Mouse (Mus musculus): Measurements from ENCODE around the gene Cdr2l. TPM values are rescaled to one million over a fixed set of nuclear protein-coding genes. Genes with fewer than 3 reads are reported as not detected.
A peak's percentile ranks its signal among the peaks of the same experiment; 100 is the strongest.

Cdr2l gene
- polyA plus RNA-seq, 1 experiment from 2014 or later: 1.3 TPM

- Histone ChIP-seq H3K36me3 (replicated peaks; ENCODE audit: insufficient read depth, low read length) (no peaks in the 10 kb centered on the region), H3K9ac (replicated peaks) (no peak overlapping the region), H3K4me3 (ENCODE audit: low read depth, low read length) (no peak overlapping the region), H3K9me3 (ENCODE audit: low read length) (no peaks in the 10 kb centered on the region), H3K4me1 (ENCODE audit: insufficient read depth) (peaks cover 9% of the 10 kb centered on the region), H3K27ac (ENCODE audit: low read depth) (no peak overlapping the region), H3K27me3 (ENCODE audit: insufficient read depth, low read length) (peaks cover 31% of the 10 kb centered on the region), H3K4me2 (ENCODE audit: low read depth, low read length) (peak overlapping the region; percentile 83)
- DNase-seq: no peak
- 20% methylated on average over 7 of the region's 7 CpGs for WGBS (ENCODE audit: insufficient replicate concordance)
- TF ChIP-seq CTCF (IDR thresholded peaks at IDR 0.05; ENCODE audit: low read depth) (no peak), EP300 (IDR thresholded peaks at IDR 0.05; ENCODE audit: low read depth) (no peak)
- ATAC-seq: no peak
Measured at GRCm38 (mm10) chr11:115366039-115366705, 15.5 kb upstream of the Cdr2l start.

- WGBS (ENCODE audit: insufficient replicate concordance): 9% methylated on average over 20 of the region's 28 CpGs
- no peaks in the 10 kb centered on the region for H3K36me3 ChIP-seq (replicated peaks; ENCODE audit: insufficient read depth, low read length)
- H3K9ac ChIP-seq (replicated peaks): peak overlapping the region; percentile 21; the same call in 1 of the 2 replicates
- peaks cover 9% of the 10 kb centered on the region for H3K4me1 ChIP-seq (ENCODE audit: insufficient read depth)
- peak overlapping the region; percentile 83 for H3K4me2 ChIP-seq (ENCODE audit: low read depth, low read length)
- TF ChIP-seq CTCF (IDR thresholded peaks at IDR 0.05; ENCODE audit: low read depth): no peak
- TF ChIP-seq EP300 (IDR thresholded peaks at IDR 0.05; ENCODE audit: low read depth): no peak
- H3K27ac ChIP-seq (ENCODE audit: low read depth): no peak overlapping the region
- H3K4me3 ChIP-seq (ENCODE audit: low read depth, low read length): peak overlapping the region; percentile 45
- DNase-seq (no peak), ATAC-seq (peak; percentile 31; the same call in 1 of the 2 replicates)
- H3K9me3 ChIP-seq (ENCODE audit: low read length): no peaks in the 10 kb centered on the region
- H3K27me3 ChIP-seq (ENCODE audit: insufficient read depth, low read length): peaks cover 33% of the 10 kb centered on the region
Measured at GRCm38 (mm10) chr11:115366706-115367394, 14.9 kb upstream of the Cdr2l start.

GRCm38 (mm10) chr11:115367395-115367944 lies 14.2 kb upstream of the Cdr2l start, which contains the start of gene Hid1:
Gene Hid1 (minus strand): TSS chr11:115367756.
- H3K4me2 ChIP-seq (ENCODE audit: low read depth, low read length): peak within 1 kb of the TSS; percentile 83
- H3K4me1 ChIP-seq (ENCODE audit: insufficient read depth): peaks cover 9% of the 10 kb centered on the region
- H3K36me3 ChIP-seq (replicated peaks; ENCODE audit: insufficient read depth, low read length): no peaks in the 10 kb centered on the region
- H3K9ac ChIP-seq (replicated peaks): peak within 1 kb of the TSS; percentile 21; the same call in 1 of the 2 replicates
- no peaks in the 10 kb centered on the region for H3K9me3 ChIP-seq (ENCODE audit: low read length)
- 2% methylated on average over 29 of the region's 39 CpGs for WGBS (ENCODE audit: insufficient replicate concordance)
- no peak within 1 kb of the TSS for H3K27ac ChIP-seq (ENCODE audit: low read depth)
- DNase-seq: peak; percentile 84
- ATAC-seq: peak; percentile 70
- peaks cover 33% of the 10 kb centered on the region for H3K27me3 ChIP-seq (ENCODE audit: insufficient read depth, low read length)
- peak within 1 kb of the TSS; percentile 45 for H3K4me3 ChIP-seq (ENCODE audit: low read depth, low read length)
- TF ChIP-seq CTCF (IDR thresholded peaks at IDR 0.05; ENCODE audit: low read depth): no peak
- TF ChIP-seq EP300 (IDR thresholded peaks at IDR 0.05; ENCODE audit: low read depth): no peak

GRCm38 (mm10) chr11:115370368-115370767 lies 11.3 kb upstream of the Cdr2l start:
- Histone ChIP-seq H3K27me3 (ENCODE audit: insufficient read depth, low read length) (peaks cover 54% of the 10 kb centered on the region), H3K27ac (ENCODE audit: low read depth) (no peak overlapping the region), H3K4me1 (ENCODE audit: insufficient read depth) (peaks cover 14% of the 10 kb centered on the region), H3K4me3 (ENCODE audit: low read depth, low read length) (no peak overlapping the region), H3K4me2 (ENCODE audit: low read depth, low read length) (no peak overlapping the region), H3K36me3 (replicated peaks; ENCODE audit: insufficient read depth, low read length) (no peaks in the 10 kb centered on the region), H3K9me3 (ENCODE audit: low read length) (no peaks in the 10 kb centered on the region), H3K9ac (replicated peaks) (no peak overlapping the region)
- DNase-seq: no peak
- 47% methylated on average over 7 of the region's 7 CpGs for WGBS (ENCODE audit: insufficient replicate concordance)
- ATAC-seq: no peak
- no peak for TF ChIP-seq EP300 (IDR thresholded peaks at IDR 0.05; ENCODE audit: low read depth)
- TF ChIP-seq CTCF (IDR thresholded peaks at IDR 0.05; ENCODE audit: low read depth): no peak

- Histone ChIP-seq H3K4me2 (ENCODE audit: low read depth, low read length) (no peak overlapping the region), H3K27ac (ENCODE audit: low read depth) (no peak overlapping the region), H3K9ac (replicated peaks) (no peak overlapping the region), H3K4me1 (ENCODE audit: insufficient read depth) (peaks cover 14% of the 10 kb centered on the region), H3K36me3 (replicated peaks; ENCODE audit: insufficient read depth, low read length) (no peaks in the 10 kb centered on the region), H3K27me3 (ENCODE audit: insufficient read depth, low read length) (peaks cover 54% of the 10 kb centered on the region), H3K4me3 (ENCODE audit: low read depth, low read length) (no peak overlapping the region), H3K9me3 (ENCODE audit: low read length) (no peaks in the 10 kb centered on the region)
- ATAC-seq: no peak
- WGBS (ENCODE audit: insufficient replicate concordance): 64% methylated on average over 8 of the region's 8 CpGs
- DNase-seq: no peak
- no peak for TF ChIP-seq EP300 (IDR thresholded peaks at IDR 0.05; ENCODE audit: low read depth)
Measured at GRCm38 (mm10) chr11:115371354-115371753, 10.4 kb upstream of the Cdr2l start.

GRCm38 (mm10) chr11:115372015-115372414 lies 9.7 kb upstream of the Cdr2l start:
- peaks cover 12% of the 10 kb centered on the region for H3K4me1 ChIP-seq (ENCODE audit: insufficient read depth)
- peaks cover 51% of the 10 kb centered on the region for H3K27me3 ChIP-seq (ENCODE audit: insufficient read depth, low read length)
- DNase-seq (no peak), ATAC-seq (no peak)
- no peak overlapping the region for H3K4me3 ChIP-seq (ENCODE audit: low read depth, low read length)
- no peaks in the 10 kb centered on the region for H3K9me3 ChIP-seq (ENCODE audit: low read length)
- H3K36me3 ChIP-seq (replicated peaks; ENCODE audit: insufficient read depth, low read length): no peaks in the 10 kb centered on the region
- H3K4me2 ChIP-seq (ENCODE audit: low read depth, low read length): no peak overlapping the region
- H3K27ac ChIP-seq (ENCODE audit: low read depth): no peak overlapping the region
- H3K9ac ChIP-seq (replicated peaks): no peak overlapping the region
- 71% methylated on average over 1 of the region's 1 CpGs for WGBS (ENCODE audit: insufficient replicate concordance)
- TF ChIP-seq EP300 (IDR thresholded peaks at IDR 0.05; ENCODE audit: low read depth) (no peak), CTCF (IDR thresholded peaks at IDR 0.05; ENCODE audit: low read depth) (no peak)
